Mouse (Mus musculus): ENCODE measurements around the gene Hyou1.

DNA sequence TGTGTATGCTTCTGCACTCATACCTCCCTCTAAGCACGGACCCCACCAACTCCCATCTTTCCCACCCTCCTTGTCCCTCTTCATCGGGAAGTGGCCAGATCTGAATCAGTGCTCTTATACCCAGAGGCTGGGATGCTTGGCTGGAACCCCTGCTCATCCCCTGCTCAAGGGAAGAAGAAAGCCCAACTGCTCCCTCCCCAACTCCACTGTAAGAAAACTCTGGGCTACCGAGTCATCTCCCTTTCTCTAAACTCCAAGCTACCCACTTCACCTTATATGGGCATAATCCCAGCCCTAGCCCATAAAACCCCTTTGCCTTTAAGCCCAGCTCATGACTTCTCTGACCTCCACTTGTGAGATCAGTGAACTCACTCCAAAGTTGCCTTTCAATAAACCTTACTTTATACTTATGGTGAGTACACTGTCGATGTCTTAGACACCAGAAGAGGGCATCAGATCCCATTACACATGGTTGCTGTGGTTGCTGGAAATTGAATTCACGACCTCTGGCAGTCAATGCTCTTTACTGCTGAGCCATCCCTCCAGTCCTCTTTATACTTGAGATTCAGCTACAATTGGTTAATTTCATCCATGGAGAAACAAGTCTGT, 53.4 kb downstream of the Hyou1 start:
- TF ChIP-seq CTCF (IDR thresholded peaks at IDR 0.05; ENCODE audit: borderline replicate concordance, extremely low read depth, insufficient read depth, insufficient read length) (no peak), POLR2A (IDR thresholded peaks at IDR 0.05; ENCODE audit: borderline replicate concordance, extremely low read depth, insufficient read depth, insufficient read length, poor library complexity, severe bottlenecking) (no peak)

Measured in brain, embryonic 14.5 days (tissue).